Mouse (Mus musculus) ES-E14 (cell line): ENCODE measurements around the gene Fam110a. TPM values are rescaled to one million over a fixed set of nuclear protein-coding genes. Genes with fewer than 3 reads are reported as not detected.

Source experiments
- DNase-seq: peaks from one replicate; pipeline ENCODE4 v3.0.0-alpha.2; 2013; ENCODE audit warnings: low read depth, low spot score
- H3K27ac ChIP-seq: 2 replicates; pipeline ENCODE4 v1.5.1; 2012; ENCODE audit warnings: low read depth, mild to moderate bottlenecking, low read length, moderate library complexity, mixed read lengths; ENCODE audit not compliant: poor library complexity, insufficient read depth, severe bottlenecking
- H3K36me3 ChIP-seq: 2 replicates; pipeline ENCODE4 v1.6.1; 2012; ENCODE audit warnings: mild to moderate bottlenecking, low read length, moderate library complexity, mixed read lengths; ENCODE audit not compliant: control insufficient read depth, poor library complexity, insufficient read depth, severe bottlenecking
- H3K4me1 ChIP-seq, 2 experiments: fragments of 150-350 bp in 1 of 2; sonication (generic) in 1 of 2; 2 replicates each; pipeline ENCODE4 v1.6.1; 2012; ENCODE audit warnings: low read length in 2 of 2, mild to moderate bottlenecking in 1 of 2, mixed read lengths in 1 of 2; ENCODE audit not compliant: control insufficient read depth in 2 of 2, insufficient read depth in 2 of 2, poor library complexity in 1 of 2
- H3K4me3 ChIP-seq, 2 experiments: fragments of 150-350 bp in 1 of 2; sonication (generic) in 1 of 2; 2 replicates each; pipeline ENCODE4 v1.5.1; 2012; ENCODE audit warnings: low read length in 2 of 2, low read depth in 1 of 2, mild to moderate bottlenecking in 1 of 2, mixed read lengths in 1 of 2; ENCODE audit not compliant: insufficient read depth in 1 of 2, poor library complexity in 1 of 2, severe bottlenecking in 1 of 2
- H3K9ac ChIP-seq: 2 replicates; pipeline ENCODE4 v1.6.1; 2012; ENCODE audit warnings: low read depth, mild to moderate bottlenecking, low read length, mixed read lengths; ENCODE audit not compliant: poor library complexity, insufficient read depth, severe bottlenecking
- H3K9me3 ChIP-seq: fragments of 150-350 bp; sonication (generic); 2 replicates; pipeline ENCODE4 v1.6.1; 2012; ENCODE audit warnings: low read depth, mild to moderate bottlenecking, low read length; ENCODE audit not compliant: control insufficient read depth, insufficient read depth
- CHD2 ChIP-seq: IDR thresholded peaks from 2 replicates; pipeline ENCODE4 v1.6.1; 2014; ENCODE audit warnings: mild to moderate bottlenecking, low read depth, low read length, inconsistent platforms
- HCFC1 ChIP-seq: IDR thresholded peaks from 2 replicates; pipeline ENCODE4 v1.6.1; 2012; ENCODE audit warnings: low read length, inconsistent platforms, borderline replicate concordance; ENCODE audit not compliant: insufficient read depth
- MAFK ChIP-seq: IDR thresholded peaks from 2 replicates; pipeline ENCODE4 v1.6.1; 2014; ENCODE audit warnings: mild to moderate bottlenecking, low read depth, low read length, inconsistent platforms; ENCODE audit not compliant: insufficient read depth
- ZC3H11A ChIP-seq: IDR thresholded peaks from 2 replicates; pipeline ENCODE4 v1.6.1; 2012; ENCODE audit warnings: low read depth, mild to moderate bottlenecking, inconsistent platforms, low read length, borderline replicate concordance
- ZNF384 ChIP-seq: IDR thresholded peaks from 2 replicates; pipeline ENCODE4 v1.6.1; 2012; ENCODE audit warnings: low read depth, low read length, inconsistent platforms
- in situ Hi-C, 2 experiments: fragments of 600-800 bp; cut with MboI; formaldehyde crosslinking; loops; one replicate each; pipeline ENCODE4 v1.15.1; 2025; ENCODE audit warnings: low sequenced_read_pairs in 2 of 2, inconsistent platforms in 1 of 2; ENCODE audit not compliant: unreplicated experiment in 2 of 2
- total RNA-seq: library from RNA; depleted of rRNA; stranded (reverse); fragments of 300-350 nt; gene quantifications from 2 replicates; pipeline ENCODE4 v1.2.3, GENCODE M21; 2012

Fam110a gene
- total RNA-seq, 1 experiment: 5.8 TPM

- Histone ChIP-seq H3K36me3 (no peaks in the 10 kb centered on the region), H3K4me1 (no peaks in the 10 kb centered on the region), H3K9me3 (no peaks in the 10 kb centered on the region), H3K9ac (no peak overlapping the region), H3K27ac (no peak overlapping the region), H3K4me3 (no peak overlapping the region)
- TF ChIP-seq MAFK (no peak), CHD2 (no peak), ZC3H11A (no peak), ZNF384 (no peak), HCFC1 (no peak)
- in situ Hi-C loops: no loop called here
- DNase-seq: no peak
These were observed 30.8 kb downstream of the Fam110a start for GRCm38 (mm10) chr2:151949082-151949774.

GRCm38 (mm10) chr2:151948311-151948710 lies 31.7 kb downstream of the Fam110a start:
- in situ Hi-C loops: no loop called here
- Histone ChIP-seq H3K9ac (no peak overlapping the region), H3K4me3 (no peak overlapping the region), H3K36me3 (no peaks in the 10 kb centered on the region), H3K27ac (no peak overlapping the region), H3K9me3 (no peaks in the 10 kb centered on the region), H3K4me1 (no peaks in the 10 kb centered on the region)
- no peak for DNase-seq
- TF ChIP-seq MAFK: no peak
- TF ChIP-seq CHD2: no peak
- TF ChIP-seq ZC3H11A: no peak
- TF ChIP-seq ZNF384: no peak
- no peak for TF ChIP-seq HCFC1

- H3K9ac ChIP-seq: no peak overlapping the region
- DNase-seq: no peak
- H3K27ac ChIP-seq: no peak overlapping the region
- H3K4me3 ChIP-seq: no peak overlapping the region
- no peaks in the 10 kb centered on the region for H3K36me3 ChIP-seq
- H3K4me1 ChIP-seq: no peaks in the 10 kb centered on the region
- in situ Hi-C loops: no loop called here
- TF ChIP-seq CHD2 (no peak), HCFC1 (no peak), ZC3H11A (no peak), MAFK (no peak)
- no peaks in the 10 kb centered on the region for H3K9me3 ChIP-seq
These were observed 32.4 kb downstream of the Fam110a start for GRCm38 (mm10) chr2:151947617-151948016.

GRCm38 (mm10) chr2:151944106-151944505 lies 35.9 kb downstream of the Fam110a start:
- no peak for DNase-seq
- no peaks in the 10 kb centered on the region for H3K36me3 ChIP-seq
- no peaks in the 10 kb centered on the region for H3K9me3 ChIP-seq
- H3K27ac ChIP-seq: no peak overlapping the region
- no peaks in the 10 kb centered on the region for H3K4me1 ChIP-seq
- H3K4me3 ChIP-seq: no peak overlapping the region
- in situ Hi-C loops: no loop called here
- H3K9ac ChIP-seq: no peak overlapping the region
- TF ChIP-seq ZC3H11A (no peak), MAFK (no peak), HCFC1 (no peak), ZNF384 (no peak), CHD2 (no peak)

GRCm38 (mm10) chr2:151941269-151941668 lies 38.8 kb downstream of the Fam110a start:
- H3K4me3 ChIP-seq: no peak overlapping the region
- H3K36me3 ChIP-seq: no peaks in the 10 kb centered on the region
- in situ Hi-C loops: no loop called here
- H3K27ac ChIP-seq: no peak overlapping the region
- DNase-seq: no peak
- peaks cover 0 to 6% of the 10 kb centered on the region in 2 experiments; a peak in 1 of 4 replicates for H3K4me1 ChIP-seq
- TF ChIP-seq ZNF384 (no peak), MAFK (no peak), ZC3H11A (peak; percentile 27; the same call in 1 of the 2 replicates)
- no peak overlapping the region for H3K9ac ChIP-seq
- no peaks in the 10 kb centered on the region for H3K9me3 ChIP-seq
